Comparison of ENCODE assay signal across 7 mouse cellular contexts in the genomic region with DNA sequence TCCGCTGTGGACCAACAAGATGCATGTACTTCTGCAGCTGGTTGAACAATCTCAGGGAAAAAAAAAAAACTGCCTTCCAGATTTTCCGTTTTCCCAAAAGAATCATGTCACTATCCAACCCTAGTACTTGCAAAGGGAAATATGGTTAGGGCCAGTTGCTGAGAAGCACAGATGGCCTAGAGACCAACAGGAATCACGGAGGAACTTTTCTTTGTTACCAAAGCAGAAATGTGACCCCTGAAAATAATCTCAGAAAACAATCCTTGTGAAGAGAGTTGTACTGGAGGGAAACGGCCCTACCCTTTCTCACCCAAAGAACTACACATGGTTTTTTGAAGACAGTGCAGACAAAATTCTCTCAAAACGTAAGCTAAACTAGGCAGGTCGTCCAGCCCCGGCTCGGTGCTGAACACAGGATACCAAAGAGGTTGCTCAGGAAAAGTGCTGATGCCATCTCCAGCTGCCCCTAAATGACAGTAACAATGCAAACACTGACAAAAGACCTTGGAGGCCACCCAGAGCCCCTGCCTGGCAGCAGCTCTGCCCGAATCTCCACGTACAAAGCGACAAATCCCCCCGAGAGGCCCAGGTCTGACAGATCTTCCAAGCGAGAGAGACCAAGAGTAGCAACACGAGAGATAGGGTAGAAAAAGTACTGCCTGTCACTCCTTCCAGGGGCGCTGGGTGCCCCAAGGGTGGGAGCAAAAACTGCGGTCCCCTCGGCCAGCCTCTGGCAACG. TPM values are rescaled to one million over a fixed set of nuclear protein-coding genes. Genes with fewer than 3 reads are reported as not detected.
DNase-seq lines count a peak whose midpoint lies in the region; ATAC-seq lines count a peak whose summit lies in the region.

No protein-coding gene starts in this region.

- peak; percentile 32 for ATAC-seq in CD4-positive, CD25-positive, alpha-beta regulatory T cell, adult 4 months
- no peak for ATAC-seq in heart, embryonic 13.5 days (ENCODE audit: extremely low read depth, insufficient number of reproducible peaks, low FRiP score, low TSS enrichment)

- WGBS in heart, embryonic 13.5 days = 2% methylated on average over 18 of the region's 18 CpGs

- peak overlapping the region; percentile 97 for H3K9ac ChIP-seq in heart, embryonic 13.5 days

- H3K4me1 ChIP-seq in heart, embryonic 13.5 days = peaks cover 46% of the 10 kb centered on the region

- peak overlapping the region; percentile 85 for H3K4me2 ChIP-seq in heart, embryonic 13.5 days

- peak overlapping the region; percentile 89 for H3K4me3 ChIP-seq in heart, embryonic 13.5 days

- peak overlapping the region; percentile 99 for H3K27ac ChIP-seq in heart, embryonic 13.5 days (replicated peaks)

- no peaks in the 10 kb centered on the region for H3K27me3 ChIP-seq in heart, embryonic 13.5 days (replicated peaks)

- peaks cover 13% of the 10 kb centered on the region for H3K36me3 ChIP-seq in heart, embryonic 13.5 days

- H3K9me3 ChIP-seq in heart, embryonic 13.5 days = no peaks in the 10 kb centered on the region

- DNase-seq in A20 (ENCODE audit: low read depth, low spot score) = peak; percentile 71
- DNase-seq in embryo, embryonic 11 days = peak; percentile 46
- peak; percentile 39 for DNase-seq in kidney, postnatal 10 days
- peak; percentile 28 for DNase-seq in mesoderm, embryonic 11.5 days (ENCODE audit: low read depth, low spot score)
- DNase-seq in testis, postnatal 10 days (ENCODE audit: low spot score) = peak; percentile 48

RNA-seq across cellular contexts. Expression of a gene that starts 1.5 kb away (rescaled TPM):
- polyA plus RNA-seq in CD4-positive, CD25-positive, alpha-beta regulatory T cell, adult 4 months (2017; shearing (Covaris generic)) = 10 to 100 TPM; 37.0 to 47.0 TPM
- 62.5 and 71.5 TPM in 2 replicates for polyA plus RNA-seq in heart, embryonic 13.5 days (2015; fragmentation: Nextera tagmentation; extraction: Ambion mirVana)

RNA-seq across cellular contexts. Expression of a gene that starts 29.9 kb away (rescaled TPM):
- polyA plus RNA-seq in CD4-positive, CD25-positive, alpha-beta regulatory T cell, adult 4 months (2017; shearing (Covaris generic)) = 100 to 1,000 TPM; 134 to 146 TPM
- polyA plus RNA-seq in heart, embryonic 13.5 days (2015; fragmentation: Nextera tagmentation; extraction: Ambion mirVana) = 177 and 206 TPM in 2 replicates

RNA-seq across cellular contexts. Expression of a gene that starts 44.9 kb away (rescaled TPM):
- 10 to 100 TPM in 1 of 2 experiments, 1 to 10 TPM in 1; 6.9 to 10.9 TPM for polyA plus RNA-seq in CD4-positive, CD25-positive, alpha-beta regulatory T cell, adult 4 months (2017; shearing (Covaris generic))
- 7.3 and 8.5 TPM in 2 replicates for polyA plus RNA-seq in heart, embryonic 13.5 days (2015; fragmentation: Nextera tagmentation; extraction: Ambion mirVana)
